Mouse (Mus musculus) limb, embryonic 11.5 days (tissue): ENCODE results near the gene AB124611. TPM values are rescaled to one million over a fixed set of nuclear protein-coding genes. Genes with fewer than 3 reads are reported as not detected.
A peak's percentile ranks its signal among the peaks of the same experiment; 100 is the strongest.
"Not testable (repeated sequence)": the region's sequence is repeated elsewhere in the genome, so short reads cannot be mapped to it uniquely, and the experiment has no call there.

Experiments used
- ATAC-seq: fragments of 200-750 bp; cut with Nextera tagmentation; 2 replicates; pipeline ENCODE4 v1.8.0; 2017; ENCODE audit warnings: low read depth; ENCODE audit not compliant: insufficient number of reproducible peaks, low FRiP score, low TSS enrichment
- DNase-seq: peaks from one replicate; pipeline ENCODE4 v3.0.0-alpha.2; 2015; ENCODE audit warnings: low spot score
- H3K27ac ChIP-seq: fragments of 300-500 bp; sonication (generic); replicated peaks from 2 replicates; pipeline ENCODE4 v1.5.1; 2014; ENCODE audit warnings: low read depth, mild to moderate bottlenecking, low read length
- H3K27me3 ChIP-seq: fragments of 300-500 bp; sonication (generic); 2 replicates; pipeline ENCODE4 v1.6.1; 2014; ENCODE audit warnings: mild to moderate bottlenecking, low read length, mixed read lengths; ENCODE audit not compliant: control insufficient read depth, insufficient read depth
- H3K36me3 ChIP-seq: fragments of 300-500 bp; sonication (generic); 2 replicates; pipeline ENCODE4 v1.6.1; 2014; ENCODE audit warnings: mild to moderate bottlenecking, low read length, moderate library complexity, mixed read lengths; ENCODE audit not compliant: control insufficient read depth, insufficient read depth
- H3K4me1 ChIP-seq: fragments of 300-500 bp; sonication (generic); 2 replicates; pipeline ENCODE4 v1.6.1; 2014; ENCODE audit warnings: low read length, mixed read lengths; ENCODE audit not compliant: control insufficient read depth, insufficient read depth
- H3K4me2 ChIP-seq: fragments of 300-500 bp; sonication (generic); 2 replicates; pipeline ENCODE4 v1.6.1; 2014; ENCODE audit warnings: low read depth, mild to moderate bottlenecking, moderate library complexity; ENCODE audit not compliant: severe bottlenecking
- H3K4me3 ChIP-seq: fragments of 300-500 bp; sonication (generic); 2 replicates; pipeline ENCODE4 v1.5.1; 2014; ENCODE audit warnings: low read depth, low read length
- H3K9ac ChIP-seq: fragments of 300-500 bp; sonication (generic); 2 replicates; pipeline ENCODE4 v1.6.1; 2014; ENCODE audit warnings: mild to moderate bottlenecking, low read length
- H3K9me3 ChIP-seq: fragments of 300-500 bp; sonication (generic); 2 replicates; pipeline ENCODE4 v1.6.1; 2016; ENCODE audit warnings: low read length; ENCODE audit not compliant: control insufficient read depth
- WGBS: fragments of 180-500 bp; shearing (Covaris S2); extraction: QIAGEN DNeasy Blood & Tissue Kit; methylation state at CpG from one replicate; pipeline ENCODE4 v1.1.7; 2014; 5-methylcytosine and 5-hydroxymethylcytosine counted together
- polyA plus RNA-seq: library from polyadenylated mRNA; unstranded; fragments of >200 nt; fragmentation: Nextera tagmentation; extraction: Ambion mirVana; gene quantifications from 2 replicates; pipeline ENCODE4 v1.2.1, GENCODE M21; 2014

The AB124611 gene
- 2.5 and 3.2 TPM in 2 replicates for polyA plus RNA-seq

GRCm38 (mm10) chr9:21525937-21526633, at the start of gene AB124611:
Gene AB124611, plus strand, starts transcription at chr9:21526176.
- ATAC-seq (no peak), DNase-seq (no peak)
- WGBS: 68% methylated on average over 14 of the region's 14 CpGs

GRCm38 (mm10) chr9:21477707-21478106, 48.3 kb upstream of the AB124611 start:
- DNase-seq (no peak), ATAC-seq (no peak)
- no peak overlapping the region for H3K9ac ChIP-seq
- WGBS: 96% methylated on average over 6 of the region's 6 CpGs
- no peaks in the 10 kb centered on the region for H3K4me1 ChIP-seq
- H3K4me2 ChIP-seq: no peak overlapping the region
- H3K36me3 ChIP-seq: peaks cover 37% of the 10 kb centered on the region
- H3K27ac ChIP-seq: no peak overlapping the region
- H3K27me3 ChIP-seq: no peaks in the 10 kb centered on the region
- H3K4me3 ChIP-seq: no peak overlapping the region
- H3K9me3 ChIP-seq: peaks cover 5% of the 10 kb centered on the region

More at GRCm38 (mm10) chr9:21525937-21526633, at the start of gene AB124611:
- H3K27me3 ChIP-seq: no peaks in the 10 kb centered on the region
- no peak within 1 kb of the TSS for H3K4me3 ChIP-seq
- H3K4me2 ChIP-seq: no peak within 1 kb of the TSS
- no peak within 1 kb of the TSS for H3K27ac ChIP-seq
- H3K9me3 ChIP-seq: no peaks in the 10 kb centered on the region
- H3K4me1 ChIP-seq: no peaks in the 10 kb centered on the region
- no peak within 1 kb of the TSS for H3K9ac ChIP-seq
- H3K36me3 ChIP-seq: no peaks in the 10 kb centered on the region

GRCm38 (mm10) chr9:21484065-21484464, 41.9 kb upstream of the AB124611 start:
- Histone ChIP-seq H3K4me2 (no peak overlapping the region), H3K27me3 (no peaks in the 10 kb centered on the region), H3K27ac (no peak overlapping the region), H3K9ac (no peak overlapping the region), H3K36me3 (peaks cover 6% of the 10 kb centered on the region; the same call in 1 of the 2 replicates), H3K4me3 (no peak overlapping the region), H3K4me1 (no peaks in the 10 kb centered on the region), H3K9me3 (no peaks in the 10 kb centered on the region)
- ATAC-seq: no peak
- no peak for DNase-seq
- WGBS: 89% methylated on average over 4 of the region's 4 CpGs

- not testable (repeated sequence) for DNase-seq, H3K36me3 ChIP-seq, H3K4me2 ChIP-seq
These were observed 37.7 kb upstream of the AB124611 start for GRCm38 (mm10) chr9:21488246-21488645.

GRCm38 (mm10) chr9:21490696-21491095, 35.3 kb upstream of the AB124611 start:
- 88% methylated on average over 9 of the region's 9 CpGs for WGBS

More at GRCm38 (mm10) chr9:21488246-21488645, 37.7 kb upstream of the AB124611 start:
- WGBS: 100% methylated on average over 1 of the region's 2 CpGs
- H3K27me3 ChIP-seq, ATAC-seq, H3K9me3 ChIP-seq, H3K27ac ChIP-seq, H3K9ac ChIP-seq, H3K4me3 ChIP-seq, H3K4me1 ChIP-seq: not testable (repeated sequence)

GRCm38 (mm10) chr9:21493907-21494306, 32.1 kb upstream of the AB124611 start:
- 0 out of 2 replicates have a peak overlapping the region, but pooled peaks have one; percentile 7 for H3K4me2 ChIP-seq
- H3K4me1 ChIP-seq: 0 out of 2 replicates have a peak, but pooled peaks cover 2% of the 10 kb centered on the region
- H3K9me3 ChIP-seq: no peaks in the 10 kb centered on the region
- WGBS: 65% methylated on average over 2 of the region's 2 CpGs
- no peak overlapping the region for H3K4me3 ChIP-seq
- no peak for DNase-seq
- no peak for ATAC-seq
- no peak overlapping the region for H3K27ac ChIP-seq
- H3K36me3 ChIP-seq: peaks cover 4% of the 10 kb centered on the region; the same call in 1 of the 2 replicates
- no peak overlapping the region for H3K9ac ChIP-seq
- H3K27me3 ChIP-seq: no peaks in the 10 kb centered on the region

More at GRCm38 (mm10) chr9:21490696-21491095, 35.3 kb upstream of the AB124611 start:
- H3K4me3 ChIP-seq: no peak overlapping the region
- no peak overlapping the region for H3K27ac ChIP-seq
- H3K4me1 ChIP-seq: 0 out of 2 replicates have a peak, but pooled peaks cover under 1% of the 10 kb centered on the region
- H3K36me3 ChIP-seq: peaks cover 4% of the 10 kb centered on the region; the same call in 1 of the 2 replicates
- no peak for DNase-seq
- no peak overlapping the region for H3K4me2 ChIP-seq
- H3K9me3 ChIP-seq: no peaks in the 10 kb centered on the region
- no peak for ATAC-seq
- H3K9ac ChIP-seq: no peak overlapping the region
- no peaks in the 10 kb centered on the region for H3K27me3 ChIP-seq

GRCm38 (mm10) chr9:21494726-21495125, 31.2 kb upstream of the AB124611 start:
- ATAC-seq: no peak
- DNase-seq: no peak
- peaks cover 9% of the 10 kb centered on the region; the same call in 1 of the 2 replicates for H3K36me3 ChIP-seq
- H3K4me2 ChIP-seq: peak overlapping the region; percentile 7; the same call in 1 of the 2 replicates
- H3K27me3 ChIP-seq: no peaks in the 10 kb centered on the region
- H3K4me3 ChIP-seq: no peak overlapping the region
- H3K4me1 ChIP-seq: 0 out of 2 replicates have a peak, but pooled peaks cover 2% of the 10 kb centered on the region
- H3K9ac ChIP-seq: no peak overlapping the region
- H3K27ac ChIP-seq: no peak overlapping the region
- 82% methylated on average over 9 of the region's 9 CpGs for WGBS
- H3K9me3 ChIP-seq: no peaks in the 10 kb centered on the region

GRCm38 (mm10) chr9:21496308-21497049, 29.5 kb upstream of the AB124611 start:
- no peaks in the 10 kb centered on the region for H3K9me3 ChIP-seq
- peak; percentile 91 for ATAC-seq
- H3K4me1 ChIP-seq: 0 out of 2 replicates have a peak, but pooled peaks cover 2% of the 10 kb centered on the region
- no peaks in the 10 kb centered on the region for H3K27me3 ChIP-seq
- peak; percentile 84 for DNase-seq
- H3K9ac ChIP-seq: peak overlapping the region; percentile 47
- H3K27ac ChIP-seq: peak overlapping the region; percentile 88
- H3K4me2 ChIP-seq: peak overlapping the region; percentile 45
- peak overlapping the region; percentile 18 for H3K4me3 ChIP-seq
- WGBS: 32% methylated on average over 17 of the region's 19 CpGs
- peaks cover 11% of the 10 kb centered on the region; the same call in 1 of the 2 replicates for H3K36me3 ChIP-seq
